Mouse (Mus musculus): ENCODE results near the gene Dnaja4.
A peak's percentile ranks its signal among the peaks of the same experiment; 100 is the strongest.

Dnaja4 gene

DNA sequence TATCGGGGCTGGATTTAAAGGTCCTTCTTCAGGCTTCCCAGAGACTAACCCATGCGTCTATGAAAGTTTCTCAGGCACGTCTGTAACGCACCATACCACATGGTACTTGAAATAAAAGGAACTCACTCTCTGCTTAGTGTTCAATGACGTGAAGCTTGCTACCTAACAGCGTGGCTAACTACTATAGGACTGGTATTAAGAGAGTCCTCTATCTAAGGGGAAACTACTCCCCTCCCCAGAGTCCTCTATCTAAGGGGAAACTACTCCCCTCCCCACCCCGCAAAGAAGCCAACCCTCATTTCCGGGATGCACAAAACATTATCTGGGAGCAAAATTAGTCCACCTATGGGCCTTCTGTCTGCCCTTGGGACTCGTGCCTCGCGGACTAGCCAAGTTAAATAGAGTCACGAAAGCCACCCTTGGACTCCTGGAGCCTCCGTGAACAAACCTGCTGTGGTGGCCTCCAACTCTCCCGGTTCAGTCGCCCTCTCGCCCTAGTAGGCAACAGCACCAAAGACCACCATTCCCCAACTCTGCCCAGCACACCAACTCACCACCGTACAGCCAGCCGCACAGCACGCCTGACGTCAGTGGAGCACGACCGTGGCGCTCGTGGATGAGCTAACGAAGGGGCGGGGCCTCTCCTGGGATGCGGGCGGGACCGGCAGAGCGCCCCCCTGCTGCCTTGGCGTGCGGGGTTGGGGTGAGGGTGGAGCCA is 35.4 kb downstream of the Dnaja4 start, which contains the start of gene Wdr61:
Gene Wdr61 (minus strand): TSS at position 599 of the 718 bp plus-strand sequence.
- no peak for TF ChIP-seq CTCF (conservative IDR thresholded peaks at IDR 0.05; ENCODE audit: low read length)
- no peak for TF ChIP-seq POU5F1 (IDR thresholded peaks at IDR 0.05; ENCODE audit: borderline replicate concordance, low read length)
- no peak for TF ChIP-seq NANOG (IDR thresholded peaks at IDR 0.05; ENCODE audit: borderline replicate concordance, low read length)
- Histone ChIP-seq H3K4me3 (replicated peaks; ENCODE audit: low read length) (peak within 1 kb of the TSS; percentile 95), H3K36me3 (ENCODE audit: insufficient read depth, low read length) (peaks cover 24% of the 10 kb centered on the region), H3K27me3 (ENCODE audit: insufficient read depth, low read length) (no peaks in the 10 kb centered on the region), H3K4me1 (replicated peaks; ENCODE audit: low read depth, low read length) (peaks cover 25% of the 10 kb centered on the region), H3K9me3 (ENCODE audit: low read length) (no peaks in the 10 kb centered on the region)

DNA sequence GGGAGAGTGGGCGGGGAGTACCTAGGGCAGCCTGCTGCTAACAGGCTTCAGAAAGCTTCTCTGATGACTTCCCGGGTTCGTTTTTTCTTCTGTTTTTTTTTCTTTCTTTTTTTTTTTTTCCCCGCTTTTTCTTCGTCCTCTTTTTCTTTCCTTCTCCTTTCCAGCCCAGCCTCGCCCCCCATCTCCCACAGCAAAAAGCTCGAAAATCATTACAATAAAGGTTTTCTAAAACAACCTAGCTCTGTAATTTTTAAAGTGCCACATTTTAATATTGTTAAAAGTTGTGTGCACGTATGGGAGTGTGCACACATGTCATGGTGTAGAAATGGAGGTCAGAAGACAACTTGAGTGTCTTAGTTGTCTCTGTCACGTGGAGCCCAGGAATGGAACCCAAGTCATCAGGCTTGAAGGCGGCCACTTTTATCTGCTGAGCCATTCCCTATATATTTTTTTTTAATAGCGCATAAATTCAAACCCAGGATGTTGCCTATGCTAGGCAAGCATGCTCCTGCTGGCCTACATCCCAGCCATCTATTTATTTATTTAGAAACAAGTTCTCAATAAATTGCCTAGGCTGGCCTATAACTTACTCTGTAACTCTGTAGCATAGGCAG is 36.1 kb downstream of the Dnaja4 start:
- no peaks in the 10 kb centered on the region for H3K9me3 ChIP-seq (ENCODE audit: low read length)

DNA sequence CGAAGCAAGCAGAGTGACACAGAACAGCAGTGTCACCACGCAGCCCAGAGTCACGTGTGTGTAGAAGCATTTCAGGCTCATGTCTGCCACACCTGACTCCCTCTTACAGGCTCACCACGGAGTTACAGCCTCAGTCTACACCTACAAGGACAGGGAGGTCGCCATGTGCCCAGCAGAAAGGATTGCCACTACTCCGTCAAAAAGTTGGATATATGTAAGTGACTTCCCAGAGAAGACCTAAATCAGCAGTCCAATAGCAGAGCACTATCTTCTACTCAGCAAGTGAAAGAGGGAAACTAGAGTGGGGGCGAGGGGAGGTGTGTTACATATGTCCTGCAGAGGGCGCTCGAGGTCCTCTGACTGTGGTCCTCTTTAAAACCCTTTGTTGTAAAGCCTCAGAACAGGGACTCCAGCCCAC is 37.6 kb downstream of the Dnaja4 start:
- H3K27me3 ChIP-seq (ENCODE audit: insufficient read depth, low read length) = no peaks in the 10 kb centered on the region
- H3K4me3 ChIP-seq (replicated peaks; ENCODE audit: low read length) = 0 out of 2 replicates have a peak overlapping the region, but pooled peaks have one; percentile 30
- peak; percentile 78 for TF ChIP-seq CTCF (conservative IDR thresholded peaks at IDR 0.05; ENCODE audit: low read length)
- no peak for TF ChIP-seq POU5F1 (IDR thresholded peaks at IDR 0.05; ENCODE audit: borderline replicate concordance, low read length)
- H3K9me3 ChIP-seq (ENCODE audit: low read length) = no peaks in the 10 kb centered on the region
- H3K4me1 ChIP-seq (replicated peaks; ENCODE audit: low read depth, low read length) = peaks cover 40% of the 10 kb centered on the region
- peaks cover 3% of the 10 kb centered on the region for H3K36me3 ChIP-seq (ENCODE audit: insufficient read depth, low read length)

More for the DNA sequence above, 36.1 kb downstream of the Dnaja4 start:
- Histone ChIP-seq H3K27me3 (ENCODE audit: insufficient read depth, low read length) (no peaks in the 10 kb centered on the region), H3K36me3 (ENCODE audit: insufficient read depth, low read length) (peaks cover 18% of the 10 kb centered on the region), H3K4me3 (replicated peaks; ENCODE audit: low read length) (peak overlapping the region; percentile 95), H3K4me1 (replicated peaks; ENCODE audit: low read depth, low read length) (peaks cover 25% of the 10 kb centered on the region)
- TF ChIP-seq NANOG (IDR thresholded peaks at IDR 0.05; ENCODE audit: borderline replicate concordance, low read length) (no peak), POU5F1 (IDR thresholded peaks at IDR 0.05; ENCODE audit: borderline replicate concordance, low read length) (no peak), CTCF (conservative IDR thresholded peaks at IDR 0.05; ENCODE audit: low read length) (no peak)

DNA sequence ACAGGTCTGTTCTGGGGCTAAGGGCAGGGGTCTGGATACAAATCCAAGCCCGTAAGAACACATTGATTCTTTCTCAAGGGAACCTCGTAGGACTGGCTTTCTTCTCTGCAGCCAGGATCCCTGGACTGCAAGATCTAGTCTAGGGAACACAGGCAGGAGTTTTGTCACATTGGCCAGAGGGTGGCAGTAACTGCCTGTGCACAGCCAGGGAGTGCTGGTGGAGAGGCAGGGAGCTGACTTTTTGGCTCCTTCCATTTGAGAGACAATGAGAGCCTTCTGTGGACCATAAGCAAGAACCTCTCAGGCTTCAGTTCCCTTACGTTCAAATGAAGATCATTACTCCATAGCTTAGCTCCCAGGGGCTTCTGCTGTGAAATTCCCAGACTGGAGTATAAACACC is 39.7 kb downstream of the Dnaja4 start:
- Histone ChIP-seq H3K27me3 (ENCODE audit: insufficient read depth, low read length) (peaks cover 9% of the 10 kb centered on the region; the same call in 1 of the 2 replicates), H3K9me3 (ENCODE audit: low read length) (no peaks in the 10 kb centered on the region), H3K36me3 (ENCODE audit: insufficient read depth, low read length) (no peaks in the 10 kb centered on the region), H3K4me1 (replicated peaks; ENCODE audit: low read depth, low read length) (peaks cover 30% of the 10 kb centered on the region), H3K4me3 (replicated peaks; ENCODE audit: low read length) (no peak overlapping the region)
- no peak for TF ChIP-seq POU5F1 (IDR thresholded peaks at IDR 0.05; ENCODE audit: borderline replicate concordance, low read length)
- peak; percentile 28; the same call in 1 of the 2 replicates for TF ChIP-seq CTCF (conservative IDR thresholded peaks at IDR 0.05; ENCODE audit: low read length)

DNA sequence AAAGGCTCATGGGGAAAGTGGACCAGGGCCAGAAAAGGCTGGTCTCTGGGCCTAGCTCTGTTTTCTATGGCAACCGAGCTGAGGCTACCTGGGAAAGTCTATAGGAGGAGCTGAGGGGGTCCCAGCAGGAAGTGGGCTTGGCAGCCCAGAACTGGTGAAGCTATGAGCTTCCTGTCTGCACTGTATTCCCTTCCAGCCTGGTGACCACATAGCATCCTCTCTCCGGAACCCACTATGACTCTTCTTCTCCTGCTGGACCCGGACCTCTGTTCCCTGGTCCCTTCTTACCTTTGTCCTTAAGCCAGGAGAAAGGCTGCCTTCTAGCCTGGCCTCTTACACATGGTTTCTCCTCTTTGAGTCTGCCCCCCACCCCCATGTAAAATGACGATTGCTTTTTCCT is 45.2 kb downstream of the Dnaja4 start:
- H3K9me3 ChIP-seq (ENCODE audit: low read length) = no peaks in the 10 kb centered on the region
- H3K27me3 ChIP-seq (ENCODE audit: insufficient read depth, low read length) = peaks cover 24% of the 10 kb centered on the region
- H3K36me3 ChIP-seq (ENCODE audit: insufficient read depth, low read length) = no peaks in the 10 kb centered on the region
- TF ChIP-seq POU5F1 (IDR thresholded peaks at IDR 0.05; ENCODE audit: borderline replicate concordance, low read length) (no peak), NANOG (IDR thresholded peaks at IDR 0.05; ENCODE audit: borderline replicate concordance, low read length) (no peak), CTCF (conservative IDR thresholded peaks at IDR 0.05; ENCODE audit: low read length) (no peak)
- peaks cover 20% of the 10 kb centered on the region for H3K4me1 ChIP-seq (replicated peaks; ENCODE audit: low read depth, low read length)
- no peak overlapping the region for H3K4me3 ChIP-seq (replicated peaks; ENCODE audit: low read length)

DNA sequence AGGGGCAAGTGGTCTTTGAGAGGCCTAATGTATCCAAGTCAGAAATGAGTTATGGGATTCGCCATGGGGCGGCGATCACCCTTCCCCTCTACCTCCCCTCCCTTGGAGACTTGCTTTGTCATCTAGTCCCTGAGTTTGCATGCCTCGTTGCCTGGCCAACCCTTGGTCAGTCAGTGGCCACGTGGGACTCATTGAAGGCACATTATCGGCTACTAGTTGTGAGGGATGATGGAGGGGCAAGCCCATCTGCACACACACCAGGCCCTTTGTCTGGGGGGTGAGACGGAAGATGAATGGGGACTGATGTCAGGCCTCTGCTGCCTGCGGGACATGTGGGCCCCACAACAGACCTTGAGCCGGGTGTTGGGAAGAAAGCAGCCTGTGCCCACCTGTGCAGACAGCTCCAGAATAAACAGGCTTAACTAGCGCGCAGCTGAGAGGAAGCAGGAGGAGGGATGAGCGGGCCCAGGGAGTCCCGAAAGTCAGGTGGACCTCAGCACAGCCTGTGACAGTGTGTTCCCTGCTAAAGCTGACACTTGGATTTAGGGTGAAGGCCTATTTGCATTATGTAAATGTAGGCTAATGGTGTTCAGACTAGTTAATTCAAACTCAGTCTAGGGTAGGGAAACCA is 47.2 kb downstream of the Dnaja4 start:
- Histone ChIP-seq H3K4me1 (replicated peaks; ENCODE audit: low read depth, low read length) (peaks cover 9% of the 10 kb centered on the region; the same call in 1 of the 2 replicates), H3K4me3 (replicated peaks; ENCODE audit: low read length) (no peak overlapping the region), H3K27me3 (ENCODE audit: insufficient read depth, low read length) (peaks cover 37% of the 10 kb centered on the region), H3K36me3 (ENCODE audit: insufficient read depth, low read length) (no peaks in the 10 kb centered on the region), H3K9me3 (ENCODE audit: low read length) (no peaks in the 10 kb centered on the region)
- TF ChIP-seq NANOG (IDR thresholded peaks at IDR 0.05; ENCODE audit: borderline replicate concordance, low read length) = no peak
- TF ChIP-seq POU5F1 (IDR thresholded peaks at IDR 0.05; ENCODE audit: borderline replicate concordance, low read length) = no peak
- no peak for TF ChIP-seq CTCF (conservative IDR thresholded peaks at IDR 0.05; ENCODE audit: low read length)

DNA sequence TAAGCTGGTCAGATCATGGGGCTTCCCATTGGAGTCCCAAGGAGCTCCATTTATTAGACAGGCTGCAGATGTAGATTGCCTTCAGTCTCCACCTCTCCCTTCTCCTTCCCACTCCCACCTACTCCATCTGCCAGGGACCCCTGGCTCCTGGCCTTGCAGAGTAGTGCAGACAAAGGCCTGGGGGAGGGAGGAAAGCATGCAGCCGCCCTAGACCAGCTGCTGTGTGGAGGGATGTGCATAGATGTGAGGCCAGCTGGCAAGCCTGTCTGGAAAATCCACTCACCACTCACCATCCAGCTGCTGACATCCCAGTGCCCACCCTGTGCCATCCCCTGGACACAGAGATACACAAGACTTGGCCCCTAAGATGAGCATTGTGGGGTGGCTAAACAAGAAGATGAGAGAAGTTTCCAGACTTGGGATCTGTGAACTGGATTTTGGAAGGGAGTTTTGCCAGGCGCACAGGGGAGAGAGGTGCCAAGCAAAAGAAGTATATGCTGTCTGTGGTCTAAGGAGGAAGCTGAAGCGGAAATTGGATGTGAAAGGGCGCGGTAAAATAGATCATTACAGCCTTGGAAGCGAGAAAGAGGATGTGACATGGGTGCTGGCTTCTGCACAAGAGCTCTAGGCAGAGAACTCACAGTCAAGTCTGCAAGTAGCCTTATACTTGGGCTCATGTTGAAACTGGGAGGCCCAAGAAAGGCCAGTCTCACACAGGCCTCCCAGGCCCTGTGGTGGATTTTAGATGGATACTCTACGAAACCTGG is 51.7 kb downstream of the Dnaja4 start:
- Histone ChIP-seq H3K4me1 (replicated peaks; ENCODE audit: low read depth, low read length) (peaks cover 11% of the 10 kb centered on the region), H3K9me3 (ENCODE audit: low read length) (no peaks in the 10 kb centered on the region), H3K27me3 (ENCODE audit: insufficient read depth, low read length) (peaks cover 61% of the 10 kb centered on the region), H3K4me3 (replicated peaks; ENCODE audit: low read length) (no peak overlapping the region), H3K36me3 (ENCODE audit: insufficient read depth, low read length) (no peaks in the 10 kb centered on the region)
- no peak for TF ChIP-seq CTCF (conservative IDR thresholded peaks at IDR 0.05; ENCODE audit: low read length)
- TF ChIP-seq NANOG (IDR thresholded peaks at IDR 0.05; ENCODE audit: borderline replicate concordance, low read length) = no peak
- TF ChIP-seq POU5F1 (IDR thresholded peaks at IDR 0.05; ENCODE audit: borderline replicate concordance, low read length) = no peak

DNA sequence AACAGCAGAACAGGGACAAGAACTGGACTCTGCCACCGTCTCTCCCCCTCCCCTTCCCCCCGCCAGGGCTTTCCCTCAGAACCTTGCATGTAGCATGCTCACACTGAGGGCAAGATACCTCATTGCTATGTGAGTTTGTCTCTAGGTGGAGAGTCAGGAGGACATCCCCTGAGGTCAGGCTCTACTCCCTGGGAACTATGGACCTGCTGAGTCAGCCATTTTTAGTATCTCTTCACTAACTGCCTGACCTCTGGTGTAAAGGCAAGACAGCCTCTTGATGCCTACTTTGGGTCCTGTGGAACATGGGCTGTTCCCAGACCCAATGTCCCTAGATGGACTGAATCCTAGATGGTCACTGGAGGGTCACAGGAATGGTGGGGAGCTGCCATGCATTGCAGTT is 53.0 kb downstream of the Dnaja4 start:
- H3K36me3 ChIP-seq (ENCODE audit: insufficient read depth, low read length) = no peaks in the 10 kb centered on the region
- TF ChIP-seq CTCF (conservative IDR thresholded peaks at IDR 0.05; ENCODE audit: low read length) = no peak
- no peak for TF ChIP-seq POU5F1 (IDR thresholded peaks at IDR 0.05; ENCODE audit: borderline replicate concordance, low read length)
- TF ChIP-seq NANOG (IDR thresholded peaks at IDR 0.05; ENCODE audit: borderline replicate concordance, low read length) = no peak

More for the DNA sequence above, 53.0 kb downstream of the Dnaja4 start:
- Histone ChIP-seq H3K4me3 (replicated peaks; ENCODE audit: low read length) (no peak overlapping the region), H3K27me3 (ENCODE audit: insufficient read depth, low read length) (peaks cover 65% of the 10 kb centered on the region), H3K4me1 (replicated peaks; ENCODE audit: low read depth, low read length) (peaks cover 5% of the 10 kb centered on the region), H3K9me3 (ENCODE audit: low read length) (no peaks in the 10 kb centered on the region)
